Mouse (Mus musculus): ENCODE data around the gene Duoxa2. TPM values are rescaled to one million over a fixed set of nuclear protein-coding genes. Genes with fewer than 3 reads are reported as not detected.

Gene Duoxa2
- polyA plus RNA-seq (2017; shearing (Covaris generic)): under 1 TPM in 1 of 2 experiments, not detected in 1; 0.70 TPM

GRCm38 (mm10) chr2:122298596-122299490, at the start of gene Duoxa2:
Gene Duoxa2, plus strand, starts transcription at chr2:122298900.

GRCm38 (mm10) chr2:122298096-122298499, 602 bp upstream of the Duoxa2 start, which contains the start of gene Duox2:
Gene Duox2, minus strand, starts transcription at chr2:122298449.

GRCm38 (mm10) chr2:122313536-122313935, 14.8 kb downstream of the Duoxa2 start, which contains the start of gene Duoxa1:
Gene Duoxa1, minus strand, starts transcription at chr2:122313730.

GRCm38 (mm10) chr2:122315372-122315771, 16.7 kb downstream of the Duoxa2 start, which contains the start of gene Duox1:
Gene Duox1, plus strand, starts transcription at chr2:122315672.

Other genes with a start within 250 kb of the Duoxa2 start
- gene Spg11, start 180.5 kb upstream of the Duoxa2 start, polyA plus RNA-seq (2017; shearing (Covaris generic)): 10 to 100 TPM; 12.7 to 18.8 TPM
- gene B2m, start 151.2 kb upstream of the Duoxa2 start, polyA plus RNA-seq (2017; shearing (Covaris generic)): 1,000 to 10,000 TPM; 7,214 to 7,784 TPM
- gene Trim69, start 138.2 kb upstream of the Duoxa2 start, polyA plus RNA-seq (2017; shearing (Covaris generic)): under 1 TPM in 1 of 2 experiments, not detected in 1; 0.76 TPM
- 1 to 10 TPM in 1 of 2 experiments, under 1 TPM in 1; 0.69 to 1.5 TPM for gene Patl2, start 112.7 kb upstream of the Duoxa2 start, polyA plus RNA-seq (2017; shearing (Covaris generic))
- under 1 TPM in 1 of 2 experiments, not detected in 1; 0.31 TPM for gene Terb2, start 112.6 kb upstream of the Duoxa2 start, polyA plus RNA-seq (2017; shearing (Covaris generic))
- 1 to 10 TPM; 2.3 to 3.3 TPM for gene Sord, start 64.2 kb upstream of the Duoxa2 start, polyA plus RNA-seq (2017; shearing (Covaris generic))
- under 1 TPM in 1 of 2 experiments, not detected in 1; 0.27 TPM for gene Duox2, start 451 bp upstream of the Duoxa2 start, polyA plus RNA-seq (2017; shearing (Covaris generic))
- gene Duoxa1, start 14.8 kb downstream of the Duoxa2 start, polyA plus RNA-seq (2017; shearing (Covaris generic)): under 1 TPM in 1 of 2 experiments, not detected in 1; 0.66 TPM
- under 1 TPM in 1 of 2 experiments, not detected in 1; 0.20 TPM for gene Duox1, start 16.8 kb downstream of the Duoxa2 start, polyA plus RNA-seq (2017; shearing (Covaris generic))
- gene Shf, start 70.3 kb downstream of the Duoxa2 start, polyA plus RNA-seq (2017; shearing (Covaris generic)): 1 to 10 TPM; 4.0 to 4.8 TPM
- gene Slc28a2, start 127.6 kb downstream of the Duoxa2 start, polyA plus RNA-seq (2017; shearing (Covaris generic)): 100 to 1,000 TPM; 158 to 181 TPM
- 10 to 100 TPM; 10.6 to 31.1 TPM for gene Gm14085, start 186.0 kb downstream of the Duoxa2 start, polyA plus RNA-seq (2017; shearing (Covaris generic))